Mouse (Mus musculus) CH12.LX (cell line): ENCODE results near the gene Vwc2l. TPM values are rescaled to one million over a fixed set of nuclear protein-coding genes. Genes with fewer than 3 reads are reported as not detected.

Experiments used
- DNase-seq: peaks from one replicate; pipeline ENCODE4 v3.0.0-alpha.2; 2013; ENCODE audit errors: extremely low read depth
- H3K27ac ChIP-seq: 2 replicates; pipeline ENCODE4 v1.5.1; 2012; ENCODE audit warnings: low read depth, mild to moderate bottlenecking, control low read depth, moderate library complexity; ENCODE audit not compliant: insufficient read depth
- H3K27me3 ChIP-seq: replicated peaks from 2 replicates; pipeline ENCODE3; 2012; ENCODE audit warnings: inconsistent platforms
- H3K36me3 ChIP-seq, 2 experiments: replicated peaks in 1 of 2; 2 replicates each; pipeline versions ENCODE3 to v1.6.1; 2012; ENCODE audit warnings: inconsistent platforms in 1 of 2, low read length in 1 of 2, mild to moderate bottlenecking in 1 of 2, mixed read lengths in 1 of 2, moderate library complexity in 1 of 2; ENCODE audit not compliant: control insufficient read depth in 1 of 2, insufficient read depth in 1 of 2
- H3K4me1 ChIP-seq, 2 experiments: 2 replicates each; pipeline ENCODE4 v1.6.1; 2012; ENCODE audit warnings: inconsistent platforms in 1 of 2, moderate library complexity in 1 of 2; ENCODE audit not compliant: insufficient read depth in 2 of 2, control insufficient read depth in 1 of 2
- H3K4me2 ChIP-seq: 2 replicates; pipeline ENCODE4 v1.6.1; 2012; ENCODE audit warnings: low read depth, mild to moderate bottlenecking, control low read depth; ENCODE audit not compliant: poor library complexity, insufficient read depth, severe bottlenecking
- H3K4me3 ChIP-seq, 3 experiments: fragments of 150-350 bp in 1 of 3; sonication (generic) in 1 of 3; replicated peaks in 1 of 3; 2 replicates each; pipeline versions ENCODE3 to v1.5.1; 2011 to 2012; ENCODE audit warnings: low read depth in 2 of 3, low read length in 2 of 3, mild to moderate bottlenecking in 2 of 3, moderate library complexity in 2 of 3, control low read depth in 1 of 3, improper control_type of control experiment in 1 of 3, inconsistent platforms in 1 of 3, mixed read lengths in 1 of 3; ENCODE audit not compliant: poor library complexity in 1 of 3
- H3K79me2 ChIP-seq: replicated peaks from 2 replicates; pipeline ENCODE4 v1.6.1; 2012; ENCODE audit warnings: mild to moderate bottlenecking, moderate library complexity; ENCODE audit not compliant: control insufficient read depth, poor library complexity, insufficient read depth, severe bottlenecking; ENCODE audit errors: extremely low read depth
- H3K9ac ChIP-seq: 2 replicates; pipeline ENCODE4 v1.6.1; 2012; ENCODE audit warnings: low read depth, mild to moderate bottlenecking, control low read depth, moderate library complexity; ENCODE audit not compliant: insufficient read depth
- H3K9me3 ChIP-seq: replicated peaks from 2 replicates; pipeline ENCODE3; 2012; ENCODE audit warnings: low read length, inconsistent platforms, mixed read lengths
- BHLHE40 ChIP-seq: IDR thresholded peaks from 2 replicates; pipeline ENCODE4 v1.6.1; 2011; ENCODE audit warnings: mild to moderate bottlenecking, low read depth, low read length, improper control_type of control experiment
- CHD1 ChIP-seq: IDR thresholded peaks from 2 replicates; pipeline ENCODE4 v1.6.1; 2012; ENCODE audit warnings: low read depth, low read length, improper control_type of control experiment, inconsistent platforms
- ELF1 ChIP-seq: IDR thresholded peaks from 2 replicates; pipeline ENCODE4 v1.6.1; 2014; ENCODE audit warnings: low read depth, mild to moderate bottlenecking, inconsistent platforms, low read length, improper control_type of control experiment
- ETS1 ChIP-seq: conservative IDR thresholded peaks from 2 replicates; pipeline ENCODE4 v1.6.1; 2012; ENCODE audit warnings: low read depth, mild to moderate bottlenecking, inconsistent platforms, low read length, improper control_type of control experiment, moderate library complexity
- IRF4 ChIP-seq: IDR thresholded peaks from 2 replicates; pipeline ENCODE4 v1.6.1; 2014; ENCODE audit warnings: low read depth, mild to moderate bottlenecking, inconsistent platforms, low read length, improper control_type of control experiment
- JUN ChIP-seq: IDR thresholded peaks from 2 replicates; pipeline ENCODE4 v1.6.1; 2011; ENCODE audit warnings: low read depth, mild to moderate bottlenecking, low read length, improper control_type of control experiment, moderate library complexity; ENCODE audit not compliant: insufficient read depth
- KAT2A ChIP-seq: IDR thresholded peaks from 2 replicates; pipeline ENCODE4 v1.6.1; 2012; ENCODE audit warnings: low read length, improper control_type of control experiment, inconsistent platforms; ENCODE audit not compliant: insufficient replicate concordance
- MAFK ChIP-seq: IDR thresholded peaks from 2 replicates; pipeline ENCODE4 v1.6.1; 2011; ENCODE audit warnings: low read length, improper control_type of control experiment; ENCODE audit not compliant: insufficient replicate concordance
- MAZ ChIP-seq: IDR thresholded peaks from 2 replicates; pipeline ENCODE4 v1.6.1; 2012; ENCODE audit warnings: low read depth, mild to moderate bottlenecking, inconsistent platforms, low read length, improper control_type of control experiment, moderate library complexity
- MYC ChIP-seq: IDR thresholded peaks from 2 replicates; pipeline ENCODE4 v1.6.1; 2011; ENCODE audit warnings: low read depth, mild to moderate bottlenecking, improper control_type of control experiment, low read length
- PAX5 ChIP-seq: IDR thresholded peaks from 2 replicates; pipeline ENCODE4 v1.6.1; 2012; ENCODE audit warnings: low read length, inconsistent platforms, mixed read lengths
- POLR2A ChIP-seq: IDR thresholded peaks from 2 replicates; pipeline ENCODE4 v1.6.1; 2011; ENCODE audit warnings: low read depth, mild to moderate bottlenecking, improper control_type of control experiment, low read length
- SIN3A ChIP-seq: IDR thresholded peaks from 2 replicates; pipeline ENCODE4 v1.6.1; 2012; ENCODE audit warnings: low read length, improper control_type of control experiment, inconsistent platforms
- TBP ChIP-seq: conservative IDR thresholded peaks from 2 replicates; pipeline ENCODE4 v1.6.1; 2011; ENCODE audit warnings: low read depth, low read length, improper control_type of control experiment
- TCF12 ChIP-seq: IDR thresholded peaks from 2 replicates; pipeline ENCODE4 v1.6.1; 2014; ENCODE audit warnings: low read depth, mild to moderate bottlenecking, inconsistent platforms, low read length, improper control_type of control experiment
- ZKSCAN1 ChIP-seq: IDR thresholded peaks from 2 replicates; pipeline ENCODE4 v1.6.1; 2012; ENCODE audit warnings: low read depth, inconsistent platforms, low read length, improper control_type of control experiment, borderline replicate concordance
- dilution Hi-C: fragments of 300-500 bp; cut with MboI; formaldehyde crosslinking; loops from 2 replicates; pipeline ENCODE4 v1.14.3; 2020; ENCODE audit warnings: low sequenced_read_pairs; ENCODE audit not compliant: extremely low pct_unique_long_range_greater_than_20kb, extremely low pct_ligation_motif_present
- in situ Hi-C: fragments of 300-500 bp; cut with MboI; formaldehyde crosslinking; loops from 3 replicates; pipeline ENCODE4 v1.14.3; 2019; ENCODE audit warnings: low sequenced_read_pairs, low pct_ligation_motif_present, low pct_unique_long_range_greater_than_20kb, mixed read lengths
- polyA plus RNA-seq: library from polyadenylated mRNA; unstranded; fragments of >175 nt; gene quantifications from 2 replicates; pipeline ENCODE4 v1.2.1, GENCODE M21; 2012; ENCODE audit warnings: low read depth; ENCODE audit not compliant: insufficient read length
- total RNA-seq, 2 experiments: library from RNA; depleted of rRNA; stranded (reverse); fragments of 300-350 nt in 1 of 2; fragments of >200 nt in 1 of 2; gene quantifications; 2 replicates each; pipeline ENCODE4 v1.2.3; 2012 to 2014

Vwc2l gene
- total and polyA plus RNA-seq, 3 experiments = not detected

DNA sequence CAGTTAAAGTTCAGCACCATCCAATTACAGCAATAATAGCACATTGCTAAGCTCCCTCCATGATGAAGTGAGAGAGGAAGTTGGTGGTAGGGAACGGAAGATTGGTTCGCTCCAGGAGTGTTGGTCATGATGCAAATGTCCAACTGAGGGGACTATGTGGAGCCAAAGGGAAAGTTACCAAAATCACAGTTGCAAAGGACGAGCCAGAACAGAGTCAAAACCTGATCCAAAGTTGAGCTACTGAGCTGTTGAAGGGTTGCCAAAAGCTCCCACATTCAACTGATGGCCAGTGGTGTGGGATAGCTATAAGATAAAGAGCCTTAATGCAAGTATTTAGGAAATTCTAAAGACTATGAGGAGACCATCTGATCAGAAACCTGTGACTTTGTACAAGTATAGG, 19.7 kb upstream of the Vwc2l start:
- in situ Hi-C loops (no loop called here), dilution Hi-C loops (no loop called here)
- TF ChIP-seq KAT2A (no peak), MYC (no peak), ZKSCAN1 (no peak), JUN (no peak), SIN3A (no peak), MAZ (no peak), ETS1 (no peak), PAX5 (no peak), CHD1 (no peak), MAFK (no peak), IRF4 (no peak), TBP (no peak), TCF12 (no peak), ELF1 (no peak), BHLHE40 (no peak)

DNA sequence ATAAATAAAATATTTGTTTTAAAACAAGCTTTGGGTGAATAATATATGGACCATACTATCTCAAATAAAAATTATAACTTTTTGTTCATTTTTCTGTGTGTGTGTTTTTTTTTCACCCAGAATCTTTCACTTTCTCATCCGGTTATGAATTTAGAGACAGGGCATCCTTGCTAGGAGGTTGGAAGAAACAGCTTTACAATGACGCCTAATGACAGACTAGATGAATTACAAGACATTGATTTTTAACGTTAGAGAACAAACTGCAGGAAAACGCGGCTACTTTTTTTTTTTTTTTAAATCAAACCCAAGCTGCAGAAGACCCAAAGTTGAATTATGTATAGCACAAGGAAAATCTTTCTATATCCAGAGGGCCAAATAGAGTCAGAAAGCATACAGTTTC, 470 bp upstream of the Vwc2l start:
- dilution Hi-C loops = no loop called here
- TF ChIP-seq KAT2A (no peak), POLR2A (no peak)

More for the DNA sequence above, 19.7 kb upstream of the Vwc2l start:
- Histone ChIP-seq H3K27ac (no peak overlapping the region), H3K4me2 (no peak overlapping the region), H3K9me3 (no peaks in the 10 kb centered on the region), H3K9ac (no peak overlapping the region), H3K36me3 (no peaks in the 10 kb centered on the region), H3K4me3 (no peak overlapping the region), H3K27me3 (no peaks in the 10 kb centered on the region), H3K79me2 (no peaks in the 10 kb centered on the region), H3K4me1 (peaks cover 0 to 3% of the 10 kb centered on the region in 2 experiments; a peak in 1 of 4 replicates)
- DNase-seq = no peak

More for the DNA sequence above, 470 bp upstream of the Vwc2l start:
- Histone ChIP-seq H3K27ac (no peak overlapping the region), H3K4me2 (no peak overlapping the region), H3K9me3 (no peaks in the 10 kb centered on the region), H3K27me3 (no peaks in the 10 kb centered on the region), H3K36me3 (no peaks in the 10 kb centered on the region), H3K79me2 (no peaks in the 10 kb centered on the region), H3K4me3 (no peak overlapping the region), H3K4me1 (no peaks in the 10 kb centered on the region), H3K9ac (no peak overlapping the region)
- DNase-seq = no peak
- in situ Hi-C loops = no loop called here
